Mouse (Mus musculus) spleen, adult 2 months (tissue): ENCODE data around the gene Ift80. TPM values are rescaled to one million over a fixed set of nuclear protein-coding genes. Genes with fewer than 3 reads are reported as not detected.
"Not testable (repeated sequence)": the region's sequence is repeated elsewhere in the genome, so short reads cannot be mapped to it uniquely, and the experiment has no call there.

Experiments
- DNase-seq, 2 experiments: peaks; one replicate each; pipeline versions ENCODE4 v3.0.0 to v3.0.0-alpha.2; 2012 to 2021; ENCODE audit warnings: low spot score in 2 of 2, low read depth in 1 of 2
- H3K27ac ChIP-seq: fragments of 200-500 bp; 2 replicates; pipeline ENCODE4 v1.5.1; 2012; ENCODE audit warnings: low read length, inconsistent platforms; ENCODE audit not compliant: insufficient read depth
- H3K27me3 ChIP-seq: fragments of 200-500 bp; 2 replicates; pipeline ENCODE4 v1.6.1; 2012; ENCODE audit warnings: mild to moderate bottlenecking, moderate library complexity, low read length, inconsistent platforms; ENCODE audit not compliant: control insufficient read depth, insufficient read depth
- H3K36me3 ChIP-seq: fragments of 200-500 bp; 2 replicates; pipeline ENCODE4 v1.6.1; 2012; ENCODE audit warnings: mild to moderate bottlenecking, low read length, inconsistent platforms; ENCODE audit not compliant: control insufficient read depth, insufficient read depth
- H3K4me1 ChIP-seq: fragments of 200-500 bp; 2 replicates; pipeline ENCODE4 v1.6.1; 2011; ENCODE audit warnings: inconsistent platforms; ENCODE audit not compliant: control insufficient read depth, insufficient read depth, insufficient read length
- H3K4me3 ChIP-seq: fragments of 200-500 bp; 2 replicates; pipeline ENCODE4 v1.5.1; 2011; ENCODE audit warnings: mild to moderate bottlenecking, inconsistent platforms; ENCODE audit not compliant: insufficient read depth, insufficient read length; ENCODE audit errors: extremely low read depth
- CTCF ChIP-seq: fragments of 200-500 bp; IDR thresholded peaks from 2 replicates; pipeline ENCODE4 v1.5.1; 2011; ENCODE audit warnings: mild to moderate bottlenecking, inconsistent platforms; ENCODE audit not compliant: insufficient read depth, insufficient read length, insufficient replicate concordance; ENCODE audit errors: extremely low read depth
- POLR2A ChIP-seq: fragments of 200-500 bp; IDR thresholded peaks from 2 replicates; pipeline ENCODE4 v1.6.1; 2011; ENCODE audit warnings: low read depth, low read length, inconsistent platforms
- WGBS: fragments of 180-500 bp; shearing (Covaris S2); methylation state at CpG from one replicate; pipeline ENCODE4 v1.1.7; 2018; 5-methylcytosine and 5-hydroxymethylcytosine counted together
- polyA plus RNA-seq: library from polyadenylated mRNA; depleted of rRNA; stranded (reverse); fragments of >200 nt; gene quantifications from 2 replicates; pipeline ENCODE4 v1.2.3, GENCODE M21; 2012

Ift80 gene
- polyA plus RNA-seq, 1 experiment = 3.1 TPM

DNA sequence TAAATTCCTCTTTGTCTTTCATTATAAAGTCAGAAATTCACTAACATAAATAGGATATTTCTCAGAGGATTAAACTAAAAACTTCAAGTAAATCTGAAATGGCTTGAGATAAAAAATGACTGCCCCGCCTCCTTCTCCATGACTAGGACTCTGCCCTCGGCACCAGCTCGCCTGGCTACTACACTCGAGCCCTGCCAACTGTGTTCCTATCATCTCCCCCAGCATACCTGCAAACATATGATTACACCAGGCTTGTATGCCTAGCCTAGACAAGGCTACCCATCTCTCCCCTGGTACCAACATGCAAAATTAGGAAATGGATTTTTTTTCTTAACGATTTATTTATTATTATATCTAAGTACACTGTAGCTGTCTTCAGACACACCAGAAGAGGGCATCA is 51.7 kb downstream of the Ift80 start:
- no peak for DNase-seq
- Histone ChIP-seq H3K4me1 (no peaks in the 10 kb centered on the region), H3K27me3 (no peaks in the 10 kb centered on the region), H3K4me3 (no peak overlapping the region), H3K27ac (no peak overlapping the region), H3K36me3 (peaks cover 1% of the 10 kb centered on the region; the same call in 1 of the 2 replicates)
- TF ChIP-seq CTCF (no peak), POLR2A (no peak)
- 87% methylated on average over 5 of the region's 5 CpGs for WGBS

- H3K4me3 ChIP-seq, H3K36me3 ChIP-seq, DNase-seq, H3K4me1 ChIP-seq, H3K27me3 ChIP-seq, H3K27ac ChIP-seq: not testable (repeated sequence)
- WGBS = 86% methylated on average over 11 of the region's 11 CpGs
Observed at GRCm38 (mm10) chr3:68951971-68952370, 52.4 kb downstream of the Ift80 start.

- H3K4me3 ChIP-seq = no peak overlapping the region
- no peak overlapping the region for H3K27ac ChIP-seq
- peaks cover 1% of the 10 kb centered on the region; the same call in 1 of the 2 replicates for H3K36me3 ChIP-seq
- H3K27me3 ChIP-seq = no peaks in the 10 kb centered on the region
- 98% methylated on average over 8 of the region's 8 CpGs for whole genome bisulfite sequencing
- no peak for DNase-seq
- H3K4me1 ChIP-seq = no peaks in the 10 kb centered on the region
- no peak for TF ChIP-seq POLR2A
- no peak for TF ChIP-seq CTCF
Observed at GRCm38 (mm10) chr3:68949381-68949780, 55.0 kb downstream of the Ift80 start.

DNA sequence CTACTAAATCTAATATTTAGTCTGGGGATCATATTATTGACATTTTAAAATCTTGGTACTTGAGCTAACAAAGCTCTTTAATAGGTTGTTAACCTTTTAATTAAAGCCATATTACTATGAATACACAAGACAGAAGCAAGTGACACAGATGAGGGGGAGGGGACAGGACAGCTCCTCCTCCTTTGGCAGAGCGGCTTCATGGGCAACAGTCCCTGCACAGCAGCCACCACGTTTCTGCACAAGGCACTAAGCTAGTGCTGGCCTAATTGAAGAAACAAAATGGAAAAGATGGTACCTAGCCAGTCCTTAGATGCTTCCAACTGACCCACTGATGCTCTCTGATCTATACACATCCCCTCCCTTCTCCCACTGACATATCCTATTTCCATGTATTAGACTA is 55.5 kb downstream of the Ift80 start:
- H3K27me3 ChIP-seq = no peaks in the 10 kb centered on the region
- TF ChIP-seq CTCF = no peak
- TF ChIP-seq POLR2A = no peak
- H3K4me1 ChIP-seq = no peaks in the 10 kb centered on the region
- H3K4me3 ChIP-seq = no peak overlapping the region
- 88% methylated on average over 2 of the region's 2 CpGs for WGBS
- DNase-seq = no peak
- no peak overlapping the region for H3K27ac ChIP-seq
- peaks cover 1% of the 10 kb centered on the region; the same call in 1 of the 2 replicates for H3K36me3 ChIP-seq

GRCm38 (mm10) chr3:68941867-68942266 is 62.5 kb downstream of the Ift80 start:
- no peak for TF ChIP-seq POLR2A
- TF ChIP-seq CTCF = no peak
- Histone ChIP-seq H3K36me3 (no peaks in the 10 kb centered on the region), H3K4me1 (no peaks in the 10 kb centered on the region), H3K27me3 (no peaks in the 10 kb centered on the region), H3K4me3 (no peak overlapping the region), H3K27ac (no peak overlapping the region)
- no peak for DNase-seq
- 98% methylated on average over 6 of the region's 6 CpGs for WGBS

GRCm38 (mm10) chr3:68940311-68940710 is 64.1 kb downstream of the Ift80 start:
- H3K4me3 ChIP-seq = no peak overlapping the region
- H3K27ac ChIP-seq = no peak overlapping the region
- TF ChIP-seq CTCF (no peak), POLR2A (no peak)
- DNase-seq = no peak
- H3K4me1 ChIP-seq = no peaks in the 10 kb centered on the region
- H3K27me3 ChIP-seq = no peaks in the 10 kb centered on the region
- no peaks in the 10 kb centered on the region for H3K36me3 ChIP-seq
- 96% methylated on average over 2 of the region's 2 CpGs for WGBS

- DNase-seq = no peak
- H3K27me3 ChIP-seq = no peaks in the 10 kb centered on the region
- no peak overlapping the region for H3K4me3 ChIP-seq
- H3K4me1 ChIP-seq = no peaks in the 10 kb centered on the region
- H3K27ac ChIP-seq = no peak overlapping the region
- TF ChIP-seq CTCF = no peak
- TF ChIP-seq POLR2A = no peak
- 95% methylated on average over 7 of the region's 7 CpGs for WGBS
- no peaks in the 10 kb centered on the region for H3K36me3 ChIP-seq
Observed at GRCm38 (mm10) chr3:68939312-68939711, 65.1 kb downstream of the Ift80 start.
